Mouse (Mus musculus) thymus, adult 2 months (tissue): ENCODE data around the gene Prpf19. TPM values are rescaled to one million over a fixed set of nuclear protein-coding genes. Genes with fewer than 3 reads are reported as not detected.

Experiments used
- DNase-seq: peaks from one replicate; pipeline ENCODE4 v3.0.0; 2021
- H3K27ac ChIP-seq: fragments of 200-500 bp; 2 replicates; pipeline ENCODE4 v1.5.1; 2012; ENCODE audit warnings: low read length, control low read depth; ENCODE audit not compliant: control insufficient read depth, insufficient read depth
- H3K27me3 ChIP-seq: fragments of 200-500 bp; 2 replicates; pipeline ENCODE4 v1.6.1; 2012; ENCODE audit warnings: mild to moderate bottlenecking, low read length, moderate library complexity, mixed read lengths; ENCODE audit not compliant: control insufficient read depth, insufficient read depth
- H3K36me3 ChIP-seq: fragments of 200-500 bp; 2 replicates; pipeline ENCODE4 v1.6.1; 2012; ENCODE audit warnings: mild to moderate bottlenecking, low read length, moderate library complexity; ENCODE audit not compliant: control insufficient read depth, insufficient read depth
- H3K4me1 ChIP-seq: fragments of 200-500 bp; replicated peaks from 2 replicates; pipeline ENCODE4 v1.6.1; 2012; ENCODE audit warnings: low read length; ENCODE audit not compliant: control insufficient read depth, insufficient read depth
- H3K4me3 ChIP-seq: fragments of 200-500 bp; 2 replicates; pipeline ENCODE4 v1.5.1; 2012; ENCODE audit warnings: mild to moderate bottlenecking, low read length, control low read depth, moderate library complexity; ENCODE audit not compliant: control insufficient read depth, insufficient read depth
- CTCF ChIP-seq: fragments of 200-500 bp; IDR thresholded peaks from 2 replicates; pipeline ENCODE4 v1.5.1; 2012; ENCODE audit warnings: mild to moderate bottlenecking, control low read depth, low read length, moderate library complexity, borderline replicate concordance; ENCODE audit not compliant: control insufficient read depth, poor library complexity, insufficient read depth; ENCODE audit errors: extremely low read depth
- POLR2A ChIP-seq: fragments of 200-500 bp; IDR thresholded peaks from 2 replicates; pipeline ENCODE4 v1.6.1; 2012; ENCODE audit warnings: mild to moderate bottlenecking, low read length, control low read depth, moderate library complexity; ENCODE audit not compliant: control insufficient read depth, poor library complexity, insufficient read depth; ENCODE audit errors: extremely low read depth
- WGBS: fragments of 180-500 bp; shearing (Covaris S2); methylation state at CpG from one replicate; pipeline ENCODE4 v1.1.7; 2018; 5-methylcytosine and 5-hydroxymethylcytosine counted together
- polyA plus RNA-seq: library from polyadenylated mRNA; depleted of rRNA; stranded (reverse); fragments of >200 nt; gene quantifications from 2 replicates; pipeline ENCODE4 v1.2.3, GENCODE M21; 2012

Gene Prpf19
- polyA plus RNA-seq, 1 experiment: 349 TPM

DNA sequence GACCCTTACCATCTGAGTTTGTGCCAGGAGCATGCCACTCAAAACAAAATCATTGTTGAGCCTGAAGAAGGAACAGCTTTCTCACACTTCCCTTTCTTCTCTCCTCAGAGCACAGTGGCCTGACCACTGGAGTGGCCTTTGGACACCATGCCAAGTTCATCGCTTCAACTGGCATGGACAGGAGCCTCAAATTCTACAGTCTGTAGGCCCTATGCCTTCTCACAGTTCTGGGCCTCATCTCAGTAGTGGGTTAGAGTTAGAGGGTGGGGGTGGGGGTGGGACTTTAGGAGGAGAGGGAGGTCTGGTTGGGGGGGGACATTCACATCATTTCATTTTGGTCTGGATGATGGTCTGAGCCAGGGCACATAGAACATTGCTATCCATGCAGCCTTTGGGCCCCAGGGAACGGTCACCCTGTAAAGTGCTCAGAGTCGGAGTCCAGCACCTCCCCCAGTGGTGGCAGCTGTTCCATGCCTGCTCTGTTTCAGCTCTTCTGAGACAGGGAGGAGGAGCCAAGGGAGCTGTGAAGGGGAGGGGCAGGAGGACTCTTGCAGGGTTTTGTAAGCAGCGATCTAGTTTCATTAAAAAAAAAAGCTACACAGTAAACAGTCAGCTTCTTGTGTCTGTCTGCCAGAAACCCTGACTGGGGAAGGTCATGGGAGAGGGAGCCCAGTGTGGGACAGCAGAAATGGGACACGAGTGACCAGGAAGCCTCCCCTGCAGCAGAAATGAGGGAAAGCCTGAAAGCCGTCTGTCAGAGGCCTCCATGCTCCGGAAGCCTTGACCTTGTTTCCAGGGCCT lies 10.1 kb downstream of the Prpf19 start:
- 87% methylated on average over 7 of the region's 7 CpGs for WGBS
- H3K36me3 ChIP-seq: peaks cover 57% of the 10 kb centered on the region
- DNase-seq: no peak

DNA sequence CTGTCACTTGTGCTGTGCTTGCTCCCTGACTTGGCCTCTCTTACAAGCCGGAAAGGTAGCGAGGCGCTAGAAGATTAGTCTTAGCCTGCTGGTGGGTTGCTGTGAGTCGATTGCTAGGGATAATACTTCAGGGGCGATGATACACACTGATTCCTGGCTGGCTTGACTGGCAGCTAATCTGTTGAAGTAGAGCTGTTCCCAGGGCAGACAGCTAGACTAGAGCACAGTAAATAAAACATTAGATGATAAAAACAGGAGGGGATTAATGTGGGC lies 10.6 kb downstream of the Prpf19 start:
- no peaks in the 10 kb centered on the region for H3K4me1 ChIP-seq
- no peak overlapping the region for H3K27ac ChIP-seq
- H3K36me3 ChIP-seq: peaks cover 52% of the 10 kb centered on the region
- no peak overlapping the region for H3K4me3 ChIP-seq
- DNase-seq: no peak
- TF ChIP-seq POLR2A (no peak), CTCF (no peak)
- 97% methylated on average over 5 of the region's 5 CpGs for WGBS
- H3K27me3 ChIP-seq: no peaks in the 10 kb centered on the region

More for the DNA sequence above, 10.1 kb downstream of the Prpf19 start:
- no peaks in the 10 kb centered on the region for H3K27me3 ChIP-seq
- no peak overlapping the region for H3K27ac ChIP-seq
- no peak overlapping the region for H3K4me3 ChIP-seq
- no peak for TF ChIP-seq POLR2A
- no peak for TF ChIP-seq CTCF
- H3K4me1 ChIP-seq: no peaks in the 10 kb centered on the region

DNA sequence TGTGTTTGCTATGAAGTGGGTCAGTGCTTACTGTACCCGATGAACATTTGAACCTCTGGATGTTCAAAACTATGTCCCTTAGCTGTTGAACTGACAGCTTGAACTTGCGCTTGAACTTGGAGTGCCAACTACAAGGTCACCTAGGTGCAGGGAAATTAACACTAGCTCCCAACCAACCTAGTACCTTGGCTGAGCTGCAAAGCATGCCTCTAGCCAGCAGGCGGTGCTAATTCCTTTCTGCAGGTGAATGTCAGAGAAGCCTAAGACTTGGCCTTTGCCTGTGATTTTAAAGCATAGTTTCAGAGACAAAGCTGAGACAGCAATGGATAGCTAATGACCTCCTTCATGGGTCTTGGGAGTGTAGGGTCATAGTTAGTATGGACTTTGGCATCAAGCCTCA lies 12.9 kb downstream of the Prpf19 start:
- no peaks in the 10 kb centered on the region for H3K4me1 ChIP-seq
- H3K27me3 ChIP-seq: no peaks in the 10 kb centered on the region
- no peak overlapping the region for H3K27ac ChIP-seq
- peak; percentile 57 for DNase-seq
- peaks cover 31% of the 10 kb centered on the region for H3K36me3 ChIP-seq
- 61% methylated on average over 3 of the region's 3 CpGs for WGBS
- TF ChIP-seq POLR2A (no peak), CTCF (no peak)
- no peak overlapping the region for H3K4me3 ChIP-seq

DNA sequence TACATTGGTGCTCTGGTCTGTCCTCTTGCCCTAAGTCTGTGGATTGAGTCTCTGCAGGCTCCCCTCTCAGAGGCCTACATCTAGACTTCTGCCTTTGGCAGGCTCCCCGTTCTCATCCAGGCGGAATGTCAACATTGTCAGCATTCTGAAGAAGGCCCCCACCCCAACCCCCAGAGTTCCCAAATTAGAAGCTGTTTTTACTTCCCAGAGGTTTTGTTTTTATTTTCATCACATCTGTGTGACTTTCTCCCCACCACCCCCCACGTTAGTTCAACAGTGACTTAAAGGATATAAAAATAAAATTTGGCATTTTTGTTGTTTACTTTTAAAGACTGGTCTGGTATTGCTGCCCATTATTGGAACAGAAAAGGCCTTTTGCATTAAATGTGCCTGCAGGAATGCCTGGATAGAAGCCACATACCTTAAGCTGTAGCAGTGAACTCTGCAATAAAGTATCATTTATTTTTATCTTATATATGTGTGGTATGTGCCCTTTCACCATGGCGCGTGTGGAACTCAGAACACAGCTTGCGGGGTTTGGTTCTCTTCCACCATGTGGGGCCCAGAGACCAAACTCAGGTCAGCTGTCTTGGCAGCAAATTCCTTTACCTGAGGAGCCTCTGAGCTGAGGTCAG lies 14.2 kb downstream of the Prpf19 start:
- no peaks in the 10 kb centered on the region; the same call in 1 of the 2 replicates for H3K27me3 ChIP-seq
- no peak overlapping the region for H3K27ac ChIP-seq
- H3K4me1 ChIP-seq: no peaks in the 10 kb centered on the region
- H3K36me3 ChIP-seq: peaks cover 17% of the 10 kb centered on the region
- H3K4me3 ChIP-seq: no peak overlapping the region
- 95% methylated on average over 6 of the region's 6 CpGs for WGBS
- no peak for DNase-seq
- TF ChIP-seq CTCF (no peak), POLR2A (no peak)

DNA sequence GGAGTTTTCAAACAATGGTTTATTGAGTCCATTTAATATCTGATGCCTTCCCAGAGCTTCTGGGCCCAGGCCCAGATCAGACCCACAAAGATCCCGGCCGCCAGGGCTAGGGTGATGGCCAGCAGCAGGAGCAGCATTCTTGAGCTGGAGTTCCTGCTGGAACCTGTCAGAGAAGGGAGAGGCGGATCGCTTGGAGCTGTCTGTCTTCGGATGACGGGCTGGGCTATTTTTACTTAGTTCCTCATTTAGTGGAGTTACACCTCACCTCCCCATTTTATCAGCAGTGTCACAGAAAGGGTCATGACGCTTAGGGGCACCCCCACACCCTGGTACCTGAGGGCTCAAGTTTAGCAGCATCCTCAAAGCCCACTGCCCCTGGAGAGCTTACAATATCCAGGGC lies 19.3 kb downstream of the Prpf19 start:
- Histone ChIP-seq H3K4me1 (no peaks in the 10 kb centered on the region), H3K36me3 (no peaks in the 10 kb centered on the region), H3K27ac (no peak overlapping the region), H3K4me3 (no peak overlapping the region), H3K27me3 (peaks cover 9% of the 10 kb centered on the region; the same call in 1 of the 2 replicates)
- TF ChIP-seq POLR2A (no peak), CTCF (no peak)
- DNase-seq: no peak
- 3% methylated on average over 7 of the region's 7 CpGs for WGBS

DNA sequence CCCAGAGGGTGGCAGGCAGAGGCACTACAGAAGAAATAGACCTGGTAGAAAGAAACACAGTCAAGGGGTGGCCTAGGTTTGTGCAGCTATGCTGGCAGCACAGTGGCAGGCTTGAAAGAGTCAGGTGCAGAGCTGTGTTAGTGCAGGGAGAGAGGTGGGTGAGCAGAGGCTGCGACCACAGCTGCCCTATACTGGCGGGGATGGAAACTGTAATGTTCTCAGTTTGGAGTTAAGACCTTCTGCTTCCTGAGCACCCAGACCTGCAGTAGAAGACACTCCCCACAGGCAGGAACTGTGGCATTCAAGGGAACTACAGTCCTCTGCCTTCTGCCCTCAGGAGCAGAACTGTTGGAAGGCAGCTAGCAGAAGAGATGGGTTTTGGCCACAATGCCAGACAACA lies 19.8 kb downstream of the Prpf19 start:
- Histone ChIP-seq H3K4me1 (no peaks in the 10 kb centered on the region), H3K4me3 (no peak overlapping the region), H3K36me3 (no peaks in the 10 kb centered on the region), H3K27me3 (peaks cover 9% of the 10 kb centered on the region; the same call in 1 of the 2 replicates), H3K27ac (no peak overlapping the region)
- no peak for DNase-seq
- no peak for TF ChIP-seq CTCF
- no peak for TF ChIP-seq POLR2A
- WGBS: 6% methylated on average over 2 of the region's 2 CpGs

DNA sequence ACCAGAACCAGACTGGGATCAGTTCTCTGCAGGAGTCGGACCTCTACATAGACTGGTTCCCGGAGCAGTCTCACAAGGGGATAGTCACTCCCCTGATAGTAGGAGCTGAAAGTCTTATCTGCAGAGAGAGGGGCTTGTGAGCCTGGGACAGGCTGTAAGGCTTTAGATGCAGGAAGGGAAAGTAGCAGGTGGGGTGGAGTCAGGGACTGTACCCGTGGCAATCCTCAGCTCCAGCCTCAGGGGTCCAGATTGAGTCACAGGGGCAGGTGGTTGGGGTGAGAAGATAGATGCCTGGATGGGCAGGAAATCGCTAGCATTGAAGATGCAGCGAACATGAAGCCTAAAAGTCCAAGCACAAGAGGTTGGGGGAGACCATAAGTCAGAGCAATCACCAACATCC lies 21.5 kb downstream of the Prpf19 start:
- TF ChIP-seq POLR2A: no peak
- no peak for TF ChIP-seq CTCF
- peaks cover 9% of the 10 kb centered on the region; the same call in 1 of the 2 replicates for H3K27me3 ChIP-seq
- 69% methylated on average over 5 of the region's 5 CpGs for WGBS
- no peak for DNase-seq
- H3K36me3 ChIP-seq: no peaks in the 10 kb centered on the region
- no peak overlapping the region for H3K4me3 ChIP-seq
- H3K27ac ChIP-seq: no peak overlapping the region
- H3K4me1 ChIP-seq: no peaks in the 10 kb centered on the region
